In the genomic region with DNA sequence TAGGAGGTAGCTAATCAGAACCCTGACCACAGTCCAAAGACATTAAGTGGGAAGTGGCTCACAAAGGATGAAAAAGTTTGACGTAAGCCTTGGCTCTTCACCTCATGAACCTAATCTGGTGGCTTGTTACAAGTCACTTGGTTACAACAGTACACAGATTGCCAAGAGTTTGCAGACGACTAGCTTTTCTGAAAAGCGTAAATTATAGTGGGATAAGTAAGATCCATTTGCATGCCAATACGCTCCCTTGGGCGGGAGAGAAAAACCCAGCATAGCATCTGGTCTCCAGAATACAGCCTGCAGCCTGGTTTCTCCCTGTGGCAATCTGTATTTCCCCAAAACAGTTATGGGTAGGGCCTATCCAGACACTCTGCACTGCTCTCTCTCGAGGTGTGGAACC, we compare ENCODE assay signal across 17 mouse cellular contexts.
DNase-seq lines count a peak whose midpoint lies in the region; ATAC-seq and TF ChIP-seq lines count a peak whose summit lies in the region.
"Had no signal": no experiment of that assay in that cellular context is flagged by ENCODE, and none has a peak within 500 bp of the region (broad histone marks: within the 10 kb centered on the region; RNA-seq: fewer than 3 reads in every experiment).

No protein-coding gene starts in this region.

- H3K27me3 ChIP-seq in hindbrain, embryonic 14.5 days (ENCODE audit: control insufficient read depth, insufficient read depth, low read length), result no peaks in the 10 kb centered on the region
- H3K27me3 ChIP-seq in hindbrain, embryonic 12.5 days, result no peaks in the 10 kb centered on the region
- H3K27me3 ChIP-seq in embryonic facial prominence, embryonic 14.5 days (replicated peaks; ENCODE audit: control insufficient read depth, insufficient read depth, low read length), result no peaks in the 10 kb centered on the region
- H3K27me3 ChIP-seq in heart, postnatal 0 days (ENCODE audit: control insufficient read depth, insufficient read depth, low read length), result no peaks in the 10 kb centered on the region
- no peaks in the 10 kb centered on the region for H3K27me3 ChIP-seq in kidney, adult 2 months (replicated peaks; ENCODE audit: control insufficient read depth, insufficient read depth, low read length)
- no peaks in the 10 kb centered on the region for H3K27me3 ChIP-seq in thymus, adult 2 months (ENCODE audit: control insufficient read depth, insufficient read depth, low read length)
- H3K27me3 ChIP-seq: embryonic facial prominence, embryonic 12.5 days had no signal

- WGBS in hindbrain, embryonic 14.5 days, result 38% methylated on average over 6 of the region's 6 CpGs
- WGBS in hindbrain, embryonic 12.5 days, result 46% methylated on average over 6 of the region's 6 CpGs
- WGBS in embryonic facial prominence, embryonic 14.5 days, result 46% methylated on average over 6 of the region's 6 CpGs
- WGBS in heart, postnatal 0 days, result 58% methylated on average over 6 of the region's 6 CpGs
- 79% methylated on average over 6 of the region's 6 CpGs for WGBS in kidney, adult 2 months
- 85% methylated on average over 6 of the region's 6 CpGs for whole genome bisulfite sequencing in thymus, adult 2 months

- H3K4me3 ChIP-seq in hindbrain, embryonic 14.5 days (replicated peaks; ENCODE audit: low read length), result no peak overlapping the region
- no peak overlapping the region for H3K4me3 ChIP-seq in hindbrain, embryonic 12.5 days
- no peak overlapping the region for H3K4me3 ChIP-seq in embryonic facial prominence, embryonic 14.5 days (ENCODE audit: low read depth, low read length)
- no peak overlapping the region for H3K4me3 ChIP-seq in heart, postnatal 0 days (ENCODE audit: low read depth, low read length)
- H3K4me3 ChIP-seq in kidney, adult 2 months (ENCODE audit: insufficient read depth, low read depth, low read length), result no peak overlapping the region
- no peak overlapping the region for H3K4me3 ChIP-seq in thymus, adult 2 months (ENCODE audit: control insufficient read depth, insufficient read depth, low read length)
- H3K4me3 ChIP-seq: embryonic facial prominence, embryonic 12.5 days; myocyte had no signal

- no peak for TF ChIP-seq EP300 in heart, postnatal 0 days (IDR thresholded peaks at IDR 0.05; ENCODE audit: low read depth)

- 0 out of 2 replicates have a peak overlapping the region, but pooled peaks have one; percentile 14 for H3K27ac ChIP-seq in hindbrain, embryonic 14.5 days
- no peak overlapping the region for H3K27ac ChIP-seq in hindbrain, embryonic 12.5 days
- H3K27ac ChIP-seq in embryonic facial prominence, embryonic 14.5 days (replicated peaks; ENCODE audit: low read depth, low read length), result no peak overlapping the region
- 0 out of 2 replicates have a peak overlapping the region, but pooled peaks have one; percentile 2 for H3K27ac ChIP-seq in heart, postnatal 0 days (ENCODE audit: low read depth)
- H3K27ac ChIP-seq in kidney, adult 2 months (ENCODE audit: insufficient read depth, low read depth, low read length), result no peak overlapping the region
- H3K27ac ChIP-seq in thymus, adult 2 months (ENCODE audit: control insufficient read depth, insufficient read depth, low read length), result no peak overlapping the region
- H3K27ac ChIP-seq: embryonic facial prominence, embryonic 12.5 days; kidney, postnatal 0 days; liver, embryonic 14.5 days had no signal

- ATAC-seq in hindbrain, embryonic 14.5 days (ENCODE audit: low FRiP score), result peak; percentile 76; the same call in 1 of the 2 replicates
- ATAC-seq in hindbrain, embryonic 12.5 days (ENCODE audit: low FRiP score), result no peak
- peak; percentile 68; the same call in 1 of the 2 replicates for ATAC-seq in embryonic facial prominence, embryonic 14.5 days (ENCODE audit: low read depth)
- no peak for ATAC-seq in heart, postnatal 0 days (ENCODE audit: insufficient read depth, low read depth)
- ATAC-seq: Patski had no signal

- no peaks in the 10 kb centered on the region for H3K36me3 ChIP-seq in hindbrain, embryonic 14.5 days (replicated peaks; ENCODE audit: control insufficient read depth, insufficient read depth)
- H3K36me3 ChIP-seq in hindbrain, embryonic 12.5 days, result no peaks in the 10 kb centered on the region
- no peaks in the 10 kb centered on the region for H3K36me3 ChIP-seq in embryonic facial prominence, embryonic 14.5 days (ENCODE audit: control insufficient read depth, insufficient read depth, low read length)
- H3K36me3 ChIP-seq in heart, postnatal 0 days (replicated peaks; ENCODE audit: control insufficient read depth, insufficient read depth, low read length), result no peaks in the 10 kb centered on the region
- H3K36me3 ChIP-seq in kidney, adult 2 months (ENCODE audit: control insufficient read depth, insufficient read depth, low read length), result no peaks in the 10 kb centered on the region
- H3K36me3 ChIP-seq in thymus, adult 2 months (ENCODE audit: control insufficient read depth, insufficient read depth, low read length), result no peaks in the 10 kb centered on the region
- H3K36me3 ChIP-seq: embryonic facial prominence, embryonic 12.5 days had no signal

- no peaks in the 10 kb centered on the region for H3K9me3 ChIP-seq in hindbrain, embryonic 14.5 days (ENCODE audit: control insufficient read depth, low read length)
- no peaks in the 10 kb centered on the region for H3K9me3 ChIP-seq in hindbrain, embryonic 12.5 days (replicated peaks)
- no peaks in the 10 kb centered on the region for H3K9me3 ChIP-seq in embryonic facial prominence, embryonic 14.5 days (ENCODE audit: control insufficient read depth, low read length)
- H3K9me3 ChIP-seq in heart, postnatal 0 days (replicated peaks; ENCODE audit: control insufficient read depth, low read length), result no peaks in the 10 kb centered on the region
- H3K9me3 ChIP-seq: embryonic facial prominence, embryonic 12.5 days had no signal

- H3K4me1 ChIP-seq in hindbrain, embryonic 14.5 days (replicated peaks; ENCODE audit: control insufficient read depth, insufficient read depth, low read length), result peaks cover 13% of the 10 kb centered on the region
- peaks cover 10% of the 10 kb centered on the region for H3K4me1 ChIP-seq in hindbrain, embryonic 12.5 days
- peaks cover 25% of the 10 kb centered on the region; the same call in 1 of the 2 replicates for H3K4me1 ChIP-seq in embryonic facial prominence, embryonic 14.5 days (ENCODE audit: control insufficient read depth, insufficient read depth, low read length)
- peaks cover 29% of the 10 kb centered on the region for H3K4me1 ChIP-seq in heart, postnatal 0 days (ENCODE audit: control insufficient read depth, insufficient read depth)
- H3K4me1 ChIP-seq in kidney, adult 2 months (ENCODE audit: control insufficient read depth, insufficient read depth, low read length), result no peaks in the 10 kb centered on the region
- no peaks in the 10 kb centered on the region for H3K4me1 ChIP-seq in thymus, adult 2 months (replicated peaks; ENCODE audit: control insufficient read depth, insufficient read depth, low read length)

- TF ChIP-seq POLR2A in kidney, adult 2 months (IDR thresholded peaks at IDR 0.05; ENCODE audit: low read depth, low read length), result no peak
- TF ChIP-seq POLR2A in thymus, adult 2 months (IDR thresholded peaks at IDR 0.05; ENCODE audit: control insufficient read depth, extremely low read depth, insufficient read depth, low read length, poor library complexity), result no peak

- peak; percentile 53 for DNase-seq in hindbrain, embryonic 14.5 days (ENCODE audit: low spot score)
- DNase-seq in ZHBTc4 (ENCODE audit: low read depth, low spot score), result peak; percentile 10
- DNase-seq in embryonic facial prominence, embryonic 14.5 days (ENCODE audit: low spot score), result peak; percentile 62
- DNase-seq in heart, postnatal 0 days (ENCODE audit: low spot score), result peak; percentile 45
- DNase-seq in kidney, adult 2 months, result no peak
- DNase-seq in thymus, postnatal 14 days, result no peak
- no peak for DNase-seq in thymus, adult 2 months
- DNase-seq: adrenal gland, postnatal 14 days; cerebellum, adult 8-10 months; lung, postnatal 36 days; retina, postnatal 1 day had no signal

- no peak overlapping the region for H3K9ac ChIP-seq in hindbrain, embryonic 14.5 days
- no peak overlapping the region for H3K9ac ChIP-seq in hindbrain, embryonic 12.5 days
- H3K9ac ChIP-seq in embryonic facial prominence, embryonic 14.5 days (ENCODE audit: low read depth, low read length), result no peak overlapping the region
- H3K9ac ChIP-seq in heart, postnatal 0 days (replicated peaks; ENCODE audit: low read depth, low read length), result no peak overlapping the region
- H3K9ac ChIP-seq: embryonic facial prominence, embryonic 12.5 days; liver, embryonic 14.5 days had no signal

- no peak overlapping the region for H3K4me2 ChIP-seq in hindbrain, embryonic 14.5 days (replicated peaks)
- no peak overlapping the region for H3K4me2 ChIP-seq in hindbrain, embryonic 12.5 days (replicated peaks)
- no peak overlapping the region for H3K4me2 ChIP-seq in embryonic facial prominence, embryonic 14.5 days (ENCODE audit: low read depth, low read length)
- H3K4me2 ChIP-seq in heart, postnatal 0 days (ENCODE audit: low read depth, low read length), result no peak overlapping the region
- H3K4me2 ChIP-seq: embryonic facial prominence, embryonic 12.5 days had no signal

- TF ChIP-seq CTCF in heart, postnatal 0 days (IDR thresholded peaks at IDR 0.05; ENCODE audit: low read depth), result no peak
- TF ChIP-seq CTCF in kidney, adult 2 months (conservative IDR thresholded peaks at IDR 0.05; ENCODE audit: insufficient read depth, insufficient read length, low read depth, low read length), result no peak
- TF ChIP-seq CTCF in thymus, adult 2 months (IDR thresholded peaks at IDR 0.05; ENCODE audit: borderline replicate concordance, control insufficient read depth, extremely low read depth, insufficient read depth, low read length, poor library complexity), result no peak

Comparison
In these comparisons a context has a peak if more than half of its experiments do, and no peak if none do; other contexts are left out.
1. ATAC-seq: peak in hindbrain, embryonic 14.5 days (single experiment) and embryonic facial prominence, embryonic 14.5 days (single experiment); none in hindbrain, embryonic 12.5 days (single experiment) and heart, postnatal 0 days (single experiment).
2. H3K27ac ChIP-seq: peak in hindbrain, embryonic 14.5 days (single experiment) and heart, postnatal 0 days (single experiment); none in hindbrain, embryonic 12.5 days (single experiment), embryonic facial prominence, embryonic 14.5 days (single experiment), kidney, adult 2 months (single experiment) and thymus, adult 2 months (single experiment).
3. DNase-seq: peak in hindbrain, embryonic 14.5 days (single experiment), ZHBTc4 (single experiment), embryonic facial prominence, embryonic 14.5 days (single experiment) and heart, postnatal 0 days (single experiment); none in kidney, adult 2 months (single experiment), thymus, postnatal 14 days (single experiment) and thymus, adult 2 months (single experiment).